Mouse (Mus musculus): Measurements from ENCODE around the gene Tnfsf8. TPM values are rescaled to one million over a fixed set of nuclear protein-coding genes. Genes with fewer than 3 reads are reported as not detected.

The Tnfsf8 gene
- under 1 TPM; 0.09 to 0.14 TPM for total RNA-seq (2021)
- 0.09 TPM in 1 of 2 replicates, not detected in the other for polyA plus RNA-seq (2012; rRNA removed)
- long read RNA-seq = 0 reads

GRCm38 (mm10) chr4:63860688-63861540 is at the start of gene Tnfsf8:
TSS of gene Tnfsf8 (minus strand) at chr4:63861347.
- no peak for DNase-seq

- no peak for DNase-seq
These were observed 47.4 kb upstream of the Tnfsf8 start for GRCm38 (mm10) chr4:63908511-63908910.

GRCm38 (mm10) chr4:63907473-63907872 is 46.3 kb upstream of the Tnfsf8 start:
- no peak for DNase-seq

GRCm38 (mm10) chr4:63906050-63906449 is 44.9 kb upstream of the Tnfsf8 start:
- DNase-seq = no peak

GRCm38 (mm10) chr4:63899081-63899523 is 38.0 kb upstream of the Tnfsf8 start:
- no peak for DNase-seq

- DNase-seq = no peak
These were observed 36.0 kb upstream of the Tnfsf8 start for GRCm38 (mm10) chr4:63897152-63897551.

- no peak for DNase-seq
These were observed 25.0 kb upstream of the Tnfsf8 start for GRCm38 (mm10) chr4:63886156-63886555.

- DNase-seq = no peak
These were observed 15.6 kb upstream of the Tnfsf8 start for GRCm38 (mm10) chr4:63876720-63877119.

- no peak for DNase-seq
These were observed 14.3 kb upstream of the Tnfsf8 start for GRCm38 (mm10) chr4:63875480-63875879.

- no peak for DNase-seq
These were observed 9.5 kb upstream of the Tnfsf8 start for GRCm38 (mm10) chr4:63870678-63871077.

GRCm38 (mm10) chr4:63868770-63869169 is 7.6 kb upstream of the Tnfsf8 start:
- DNase-seq = no peak

- DNase-seq = no peak
These were observed 1.8 kb upstream of the Tnfsf8 start for GRCm38 (mm10) chr4:63862953-63863352.

- no peak for DNase-seq
These were observed 1.0 kb upstream of the Tnfsf8 start for GRCm38 (mm10) chr4:63862092-63862697.

- DNase-seq = no peak
These were observed 911 bp downstream of the Tnfsf8 start for GRCm38 (mm10) chr4:63860236-63860635.

- DNase-seq = peak; percentile 14
These were observed 1.4 kb downstream of the Tnfsf8 start for GRCm38 (mm10) chr4:63859785-63860203.

GRCm38 (mm10) chr4:63858646-63859224 is 2.4 kb downstream of the Tnfsf8 start:
- no peak for DNase-seq

- DNase-seq = no peak
These were observed 4.4 kb downstream of the Tnfsf8 start for GRCm38 (mm10) chr4:63856764-63857163.

- DNase-seq = no peak
These were observed 7.3 kb downstream of the Tnfsf8 start for GRCm38 (mm10) chr4:63853782-63854386.

- DNase-seq = peak; percentile 14
These were observed 11.1 kb downstream of the Tnfsf8 start for GRCm38 (mm10) chr4:63850082-63850481.

- no peak for DNase-seq
These were observed 14.1 kb downstream of the Tnfsf8 start for GRCm38 (mm10) chr4:63846881-63847597.

- no peak for DNase-seq
These were observed 15.4 kb downstream of the Tnfsf8 start for GRCm38 (mm10) chr4:63845760-63846159.

- peak; percentile 25 for DNase-seq
These were observed 17.2 kb downstream of the Tnfsf8 start for GRCm38 (mm10) chr4:63843924-63844323.

All from adrenal gland, adult 2 months (tissue).